Mouse (Mus musculus) MEL (cell line): Measurements from ENCODE around the gene Kin. TPM values are rescaled to one million over a fixed set of nuclear protein-coding genes. Genes with fewer than 3 reads are reported as not detected.

Source experiments
- DNase-seq: peaks from one replicate; pipeline ENCODE4 v3.0.0; 2011; ENCODE audit warnings: low read depth, low spot score
- H3K27ac ChIP-seq: 2 replicates; pipeline ENCODE4 v1.5.1; 2012; ENCODE audit warnings: low read depth, mild to moderate bottlenecking, control low read depth, low read length, moderate library complexity; ENCODE audit not compliant: control insufficient read depth
- H3K27me3 ChIP-seq, 2 experiments: fragments of 150-350 bp in 1 of 2; sonication (generic) in 1 of 2; 2 replicates each; pipeline ENCODE4 v1.6.1; 2012; ENCODE audit warnings: low read length in 2 of 2, mild to moderate bottlenecking in 2 of 2, improper control_type of control experiment in 1 of 2, moderate library complexity in 1 of 2; ENCODE audit not compliant: insufficient read depth in 2 of 2, control insufficient read depth in 1 of 2
- H3K36me3 ChIP-seq, 2 experiments: 2 replicates each; pipeline ENCODE4 v1.6.1; 2012 to 2014; ENCODE audit warnings: low read length in 2 of 2, improper control_type of control experiment in 1 of 2, inconsistent platforms in 1 of 2, mild to moderate bottlenecking in 1 of 2; ENCODE audit not compliant: insufficient read depth in 2 of 2, control insufficient read depth in 1 of 2
- H3K4me1 ChIP-seq, 2 experiments: fragments of 150-350 bp in 1 of 2; sonication (generic) in 1 of 2; 2 replicates each; pipeline ENCODE4 v1.6.1; 2012; ENCODE audit warnings: low read length in 2 of 2, improper control_type of control experiment in 1 of 2, mild to moderate bottlenecking in 1 of 2; ENCODE audit not compliant: insufficient read depth in 2 of 2, control insufficient read depth in 1 of 2
- H3K4me3 ChIP-seq, 2 experiments: fragments of 150-350 bp in 1 of 2; sonication (generic) in 1 of 2; 2 replicates each; pipeline ENCODE4 v1.5.1; 2012; ENCODE audit warnings: low read depth in 2 of 2, low read length in 2 of 2, mild to moderate bottlenecking in 2 of 2, moderate library complexity in 2 of 2, control low read depth in 1 of 2, improper control_type of control experiment in 1 of 2; ENCODE audit not compliant: control insufficient read depth in 1 of 2, insufficient read depth in 1 of 2
- H3K79me2 ChIP-seq: 2 replicates; pipeline ENCODE4 v1.6.1; 2012; ENCODE audit warnings: mild to moderate bottlenecking, low read length, moderate library complexity; ENCODE audit not compliant: control insufficient read depth, poor library complexity, insufficient read depth
- H3K9ac ChIP-seq: 2 replicates; pipeline ENCODE4 v1.6.1; 2012; ENCODE audit warnings: low read depth, mild to moderate bottlenecking, control low read depth, low read length, moderate library complexity; ENCODE audit not compliant: control insufficient read depth, poor library complexity, severe bottlenecking
- H3K9me3 ChIP-seq: fragments of 150-350 bp; sonication (generic); replicated peaks from 2 replicates; pipeline ENCODE4 v1.6.1; 2012; ENCODE audit warnings: mild to moderate bottlenecking, low read length, improper control_type of control experiment, moderate library complexity; ENCODE audit not compliant: insufficient read depth
- CHD2 ChIP-seq: IDR thresholded peaks from 2 replicates; pipeline ENCODE4 v1.6.1; 2011; ENCODE audit warnings: low read length, improper control_type of control experiment
- CTCF ChIP-seq, 3 experiments: IDR thresholded peaks in 2 of 3; conservative IDR thresholded peaks in 1 of 3; 2 replicates each; pipeline ENCODE4 v1.5.1; 2011 to 2012; ENCODE audit warnings: low read length in 3 of 3, low read depth in 2 of 3, mild to moderate bottlenecking in 2 of 3, improper control_type of control experiment in 1 of 3, inconsistent platforms in 1 of 3, mixed read lengths in 1 of 3, moderate library complexity in 1 of 3; ENCODE audit not compliant: control insufficient read depth in 1 of 3, insufficient read depth in 1 of 3, poor library complexity in 1 of 3, severe bottlenecking in 1 of 3
- E2F4 ChIP-seq: IDR thresholded peaks from 2 replicates; pipeline ENCODE4 v1.6.1; 2011; ENCODE audit warnings: low read depth, low read length, improper control_type of control experiment, borderline replicate concordance
- ELF1 ChIP-seq: IDR thresholded peaks from 2 replicates; pipeline ENCODE4 v1.6.1; 2014; ENCODE audit warnings: low read depth, mild to moderate bottlenecking, inconsistent platforms, low read length, improper control_type of control experiment, moderate library complexity
- EP300 ChIP-seq, 2 experiments: IDR thresholded peaks; 2 replicates each; pipeline ENCODE4 v1.6.1; 2011; ENCODE audit warnings: improper control_type of control experiment in 2 of 2, low read length in 2 of 2, low read depth in 1 of 2, mild to moderate bottlenecking in 1 of 2
- GABPA ChIP-seq: IDR thresholded peaks from 2 replicates; pipeline ENCODE4 v1.6.1; 2012; ENCODE audit warnings: low read depth, mild to moderate bottlenecking, inconsistent platforms, low read length, improper control_type of control experiment, moderate library complexity
- HCFC1 ChIP-seq: IDR thresholded peaks from 2 replicates; pipeline ENCODE4 v1.6.1; 2012; ENCODE audit warnings: low read depth, mild to moderate bottlenecking, inconsistent platforms, low read length, improper control_type of control experiment, moderate library complexity
- KAT2A ChIP-seq: conservative IDR thresholded peaks from 2 replicates; pipeline ENCODE4 v1.6.1; 2012; ENCODE audit warnings: low read depth, low read length, improper control_type of control experiment, inconsistent platforms
- MAX ChIP-seq: IDR thresholded peaks from 2 replicates; pipeline ENCODE4 v1.6.1; 2011; ENCODE audit warnings: low read length, improper control_type of control experiment
- MEF2A ChIP-seq: IDR thresholded peaks from 2 replicates; pipeline ENCODE4 v1.6.1; 2014; ENCODE audit warnings: low read depth, mild to moderate bottlenecking, inconsistent platforms, low read length, improper control_type of control experiment; ENCODE audit not compliant: poor library complexity, insufficient replicate concordance, severe bottlenecking; ENCODE audit errors: extremely low read depth
- MXI1 ChIP-seq: IDR thresholded peaks from 2 replicates; pipeline ENCODE4 v1.6.1; 2011; ENCODE audit warnings: mild to moderate bottlenecking, low read depth, low read length, improper control_type of control experiment
- MYB ChIP-seq: IDR thresholded peaks from 2 replicates; pipeline ENCODE4 v1.6.1; 2011; ENCODE audit warnings: mild to moderate bottlenecking, low read depth, low read length, improper control_type of control experiment
- NELFE ChIP-seq: IDR thresholded peaks from 2 replicates; pipeline ENCODE4 v1.6.1; 2011; ENCODE audit warnings: low read depth, low read length, improper control_type of control experiment
- NRF1 ChIP-seq: IDR thresholded peaks from 2 replicates; pipeline ENCODE4 v1.6.1; 2014; ENCODE audit warnings: low read depth, mild to moderate bottlenecking, inconsistent platforms, low read length, improper control_type of control experiment, moderate library complexity; ENCODE audit not compliant: poor library complexity, insufficient read depth, severe bottlenecking
- POLR2A ChIP-seq, 2 experiments: IDR thresholded peaks; 2 replicates each; pipeline ENCODE4 v1.6.1; 2011 to 2012; ENCODE audit warnings: low read length in 2 of 2, mild to moderate bottlenecking in 2 of 2, control low read depth in 1 of 2, improper control_type of control experiment in 1 of 2, low read depth in 1 of 2, moderate library complexity in 1 of 2; ENCODE audit not compliant: control insufficient read depth in 1 of 2, insufficient read depth in 1 of 2, poor library complexity in 1 of 2
- POLR2AphosphoS2 ChIP-seq: IDR thresholded peaks from 2 replicates; pipeline ENCODE4 v1.6.1; 2011; ENCODE audit warnings: low read length, improper control_type of control experiment
- POLR2AphosphoS5 ChIP-seq: IDR thresholded peaks from 2 replicates; pipeline ENCODE4 v1.6.1; 2012; ENCODE audit warnings: low read depth, borderline replicate concordance, mild to moderate bottlenecking, inconsistent platforms, low read length, moderate library complexity, mixed read lengths
- RCOR1 ChIP-seq: IDR thresholded peaks from 2 replicates; pipeline ENCODE4 v1.6.1; 2012; ENCODE audit warnings: low read depth, mild to moderate bottlenecking, inconsistent platforms, low read length, improper control_type of control experiment
- SIN3A ChIP-seq: IDR thresholded peaks from 2 replicates; pipeline ENCODE4 v1.6.1; 2012; ENCODE audit warnings: low read length, improper control_type of control experiment, inconsistent platforms
- SMC3 ChIP-seq: IDR thresholded peaks from 2 replicates; pipeline ENCODE4 v1.6.1; 2011; ENCODE audit warnings: low read depth, low read length, improper control_type of control experiment
- TAL1 ChIP-seq: IDR thresholded peaks from 2 replicates; pipeline ENCODE4 v1.6.1; 2012; ENCODE audit warnings: mild to moderate bottlenecking, inconsistent platforms, low read length, moderate library complexity, mixed read lengths
- TBP ChIP-seq: IDR thresholded peaks from 2 replicates; pipeline ENCODE4 v1.8.0; 2011; ENCODE audit warnings: low read depth, low read length, improper control_type of control experiment
- TCF12 ChIP-seq: IDR thresholded peaks from 2 replicates; pipeline ENCODE4 v1.6.1; 2014; ENCODE audit warnings: low read depth, mild to moderate bottlenecking, inconsistent platforms, low read length, improper control_type of control experiment, moderate library complexity
- USF1 ChIP-seq: IDR thresholded peaks from 2 replicates; pipeline ENCODE4 v1.6.1; 2014; ENCODE audit warnings: low read depth, mild to moderate bottlenecking, inconsistent platforms, low read length, improper control_type of control experiment, moderate library complexity
- USF2 ChIP-seq, 2 experiments: IDR thresholded peaks; 2 replicates each; pipeline ENCODE4 v1.6.1; 2011 to 2012; ENCODE audit warnings: improper control_type of control experiment in 2 of 2, low read length in 2 of 2, borderline replicate concordance in 1 of 2, inconsistent platforms in 1 of 2, low read depth in 1 of 2, mild to moderate bottlenecking in 1 of 2; ENCODE audit not compliant: insufficient read depth in 1 of 2
- ZMIZ1 ChIP-seq: IDR thresholded peaks from 2 replicates; pipeline ENCODE4 v1.6.1; 2012; ENCODE audit warnings: low read depth, mild to moderate bottlenecking, inconsistent platforms, low read length, improper control_type of control experiment, moderate library complexity
- polyA plus RNA-seq, 2 experiments: library from polyadenylated mRNA; stranded (reverse) in 1 of 2; unstranded in 1 of 2; fragments of >175 nt in 1 of 2; fragments of >200 nt in 1 of 2; gene quantifications; 2 replicates each; pipeline versions ENCODE4 v1.2.1 to v1.2.4; 2012; ENCODE audit warnings: low replicate concordance in 2 of 2, low read depth in 1 of 2; ENCODE audit not compliant: insufficient read length in 2 of 2, insufficient read depth in 1 of 2, missing spikeins in 1 of 2
- total RNA-seq: library from RNA; depleted of rRNA; stranded (reverse); fragments of 300-350 nt; gene quantifications from 2 replicates; pipeline ENCODE4 v1.2.3, GENCODE M21; 2012

Gene Kin
- total and polyA plus RNA-seq, 3 experiments = 25.7 to 33.5 TPM; not detected in 1

DNA sequence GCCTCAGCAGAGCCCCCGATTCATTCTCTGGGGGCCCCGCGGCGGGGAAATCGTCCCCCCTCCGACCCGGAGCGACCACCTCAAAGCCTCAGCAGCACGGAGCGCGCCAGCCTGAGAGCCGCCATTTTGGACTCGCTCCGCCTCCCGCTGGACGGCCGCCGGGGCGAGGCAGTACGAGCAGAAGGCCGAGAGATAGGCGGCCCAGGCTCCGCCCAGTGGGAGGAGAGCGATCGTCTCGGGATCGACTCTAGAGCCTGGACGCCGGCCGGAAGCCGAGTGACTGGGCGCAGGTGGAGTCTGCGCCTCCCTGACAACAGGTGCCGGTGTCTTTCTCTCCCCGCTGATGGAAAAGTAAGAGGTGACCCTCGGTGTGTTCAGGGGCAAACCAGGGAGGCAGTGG is 31.9 kb upstream of the Kin start, which contains the start of gene Taf3:
Gene Taf3, minus strand, starts transcription at position 136 of the 400 bp plus-strand sequence.
- H3K36me3 ChIP-seq = peaks cover 0 to 5% of the 10 kb centered on the region in 2 experiments; a peak in 1 of 4 replicates
- H3K27ac ChIP-seq = peak within 1 kb of the TSS; percentile 51
- TF ChIP-seq MXI1 (peak; percentile 67; the same call in 1 of the 2 replicates), SIN3A (peak; percentile 96), NELFE (peak; percentile 52), TCF12 (peak; percentile 67; the same call in 1 of the 2 replicates), POLR2AphosphoS2 (peak; percentile 60; the same call in 1 of the 2 replicates), POLR2A (IDR thresholded peaks at IDR 0.05; ENCODE audit: control insufficient read depth in 1 of 2, insufficient read depth in 1 of 2, low read depth in 1 of 2, low read length in 2 of 2, poor library complexity in 1 of 2) (peak; percentile 73 to 78), ZMIZ1 (no peak), CHD2 (no peak), MEF2A (no peak), CTCF (IDR thresholded peaks at IDR 0.05 in 2 of 3, conservative IDR thresholded peaks at IDR 0.05 in 1 of 3; ENCODE audit: control insufficient read depth in 1 of 3, insufficient read depth in 1 of 3, low read depth in 2 of 3, low read length in 3 of 3, poor library complexity in 1 of 3, severe bottlenecking in 1 of 3) (0 out of 6 replicates have a peak, but pooled peaks of 1 of the 3 experiments have one; percentile 15), EP300 (IDR thresholded peaks at IDR 0.05; ENCODE audit: low read depth in 1 of 2, low read length in 2 of 2) (no peak), HCFC1 (peak; percentile 92), MYB (no peak), ELF1 (peak; percentile 75), USF1 (no peak), TBP (peak; percentile 66; the same call in 1 of the 2 replicates), NRF1 (peak; percentile 53), MAX (no peak)
- H3K9me3 ChIP-seq = no peaks in the 10 kb centered on the region
- H3K27me3 ChIP-seq = no peaks in the 10 kb centered on the region
- H3K9ac ChIP-seq = peak within 1 kb of the TSS; percentile 96
- peak; percentile 93 for DNase-seq
- H3K79me2 ChIP-seq = peaks cover 31% of the 10 kb centered on the region
- H3K4me3 ChIP-seq = peak within 1 kb of the TSS; percentile 75 to 95
- peaks cover 0 to 4% of the 10 kb centered on the region in 2 experiments; a peak in 3 of 4 replicates for H3K4me1 ChIP-seq

DNA sequence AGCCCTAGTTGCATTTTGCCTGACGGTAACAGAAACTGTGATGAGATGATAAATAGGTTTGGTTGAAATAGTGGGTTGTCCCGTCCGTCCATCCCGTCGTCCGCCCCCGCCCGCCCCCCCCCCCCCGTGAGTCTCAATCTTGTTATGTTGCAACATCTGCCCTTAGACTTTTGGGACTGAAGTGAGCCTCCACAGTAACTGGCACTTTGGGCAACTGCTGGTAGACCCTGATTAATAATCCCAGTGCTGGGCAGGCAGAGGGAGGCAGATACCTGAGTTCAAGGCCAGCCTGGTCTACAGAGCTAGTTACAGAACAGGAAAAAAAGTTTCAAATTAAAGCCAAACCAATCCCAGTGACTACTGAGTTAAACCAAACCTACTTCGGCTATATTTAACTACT is 30.9 kb upstream of the Kin start:
- TF ChIP-seq USF2 (IDR thresholded peaks at IDR 0.05; ENCODE audit: borderline replicate concordance in 1 of 2, insufficient read depth in 1 of 2, low read depth in 1 of 2, low read length in 2 of 2) = no peak
- no peak for TF ChIP-seq KAT2A
- TF ChIP-seq ELF1 = no peak
- no peak for TF ChIP-seq RCOR1
- TF ChIP-seq POLR2AphosphoS5 = no peak
- TF ChIP-seq E2F4 = no peak
- no peak for TF ChIP-seq TAL1
- no peak for TF ChIP-seq GABPA
- TF ChIP-seq NELFE = no peak
- TF ChIP-seq SMC3 = no peak
- TF ChIP-seq, all 39 proteins: peak for 0
- Histone ChIP-seq H3K79me2 (peaks cover 30% of the 10 kb centered on the region), H3K4me1 (peaks cover 0 to 4% of the 10 kb centered on the region in 2 experiments; a peak in 3 of 4 replicates), H3K36me3 (peaks cover 0 to 5% of the 10 kb centered on the region in 2 experiments; a peak in 2 of 4 replicates), H3K9me3 (no peaks in the 10 kb centered on the region), H3K27me3 (no peaks in the 10 kb centered on the region), H3K27ac (peak overlapping the region; percentile 27; the same call in 1 of the 2 replicates), H3K9ac (peak overlapping the region; percentile 74), H3K4me3 (peak overlapping the region; percentile 75 to 95)
- no peak for DNase-seq
